Mouse (Mus musculus) T-cell, adult 2 months (primary cell): Measurements from ENCODE around the gene Glb1l.

Experiments used
- DNase-seq: peaks from one replicate; pipeline ENCODE4 v3.0.0; 2022; ENCODE audit warnings: low spot score

Gene Glb1l

DNA sequence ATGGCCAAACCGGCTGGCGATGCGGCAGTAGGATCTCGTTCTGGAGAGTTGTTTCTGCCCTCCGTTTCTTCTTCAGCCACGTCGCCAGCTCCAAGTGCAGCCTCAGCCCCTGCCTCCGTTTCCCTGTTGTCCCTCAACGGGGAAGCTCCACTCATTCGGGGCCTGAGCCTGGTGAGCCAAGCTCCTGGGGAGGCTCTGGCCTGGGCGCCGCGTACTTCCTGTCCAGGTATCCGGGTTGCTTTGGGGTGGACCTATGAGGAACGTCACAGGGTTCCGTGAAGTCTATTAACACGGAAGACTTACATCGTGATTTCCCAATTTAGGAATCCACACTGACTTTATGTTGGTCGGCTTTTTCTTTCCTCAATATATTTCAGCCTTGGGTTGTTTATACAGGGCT, 18.2 kb downstream of the Glb1l start:
- no peak for DNase-seq

DNA sequence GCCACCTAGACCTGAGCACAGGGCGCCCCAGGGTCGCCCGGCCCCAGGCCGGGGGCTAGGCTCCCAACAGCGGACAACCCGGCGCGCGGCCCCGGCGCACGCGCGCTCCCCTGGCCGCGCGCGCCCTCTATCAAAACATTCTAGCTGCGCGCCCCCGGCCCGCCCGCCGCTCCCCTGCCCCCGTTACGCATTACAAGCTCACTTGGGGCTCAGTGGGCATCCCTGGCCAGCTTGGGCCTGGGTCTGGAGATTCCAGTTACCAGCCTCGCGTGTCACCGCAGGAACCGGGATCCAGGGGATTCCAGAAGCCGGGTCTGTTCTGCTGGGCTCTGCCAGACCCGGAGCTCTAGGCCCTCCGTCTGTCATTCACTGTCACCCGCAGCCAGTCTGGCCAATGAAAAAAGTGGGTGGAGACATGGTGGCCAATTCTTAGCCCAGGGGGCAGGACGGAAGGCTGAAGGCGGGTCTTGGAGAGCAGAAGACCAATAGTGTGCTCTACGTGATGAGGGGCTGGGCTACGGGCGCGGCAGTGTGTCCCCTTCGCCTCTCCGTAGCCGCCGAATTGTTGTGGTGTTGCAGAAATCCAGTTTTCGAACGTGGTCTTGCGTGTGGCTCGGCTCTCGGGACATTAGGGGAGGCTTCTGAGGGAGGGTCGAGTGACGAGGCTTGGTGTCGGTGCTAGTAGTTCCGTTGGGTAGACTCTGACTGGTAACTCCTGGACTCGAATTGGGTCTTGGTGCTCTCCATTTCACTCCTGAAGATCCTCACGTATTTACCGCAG, 18.8 kb downstream of the Glb1l start, which contains the start of the genes Ankzf1 and Atg9a:
Gene Ankzf1, plus strand, starts transcription at position 530 of the 781 bp plus-strand sequence.
Gene Atg9a, minus strand, starts transcription at position 575 of the 781 bp plus-strand sequence.
- DNase-seq = peak; percentile 97

- no peak for DNase-seq
These were observed 19.4 kb downstream of the Glb1l start for GRCm38 (mm10) chr1:75191258-75191621.

DNA sequence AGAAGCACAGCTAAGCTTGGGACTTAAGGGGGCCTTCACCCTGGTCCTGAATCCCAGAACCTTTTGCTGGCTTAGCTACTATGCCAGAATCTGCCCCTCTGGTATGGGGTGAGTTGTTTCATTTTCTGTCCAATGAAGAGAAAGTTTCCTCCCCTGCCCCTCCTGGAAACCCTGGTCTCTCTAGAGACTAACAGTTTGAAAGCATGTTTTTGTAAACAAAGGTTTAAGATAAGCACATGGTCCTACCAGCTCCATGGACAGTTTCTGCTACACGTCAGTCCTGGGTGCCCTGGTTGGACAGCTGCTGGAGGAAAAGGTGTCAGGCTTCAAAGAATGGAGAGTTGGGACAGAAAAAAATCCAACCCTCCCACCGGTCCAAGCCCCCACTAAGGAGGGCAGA, 20.0 kb downstream of the Glb1l start:
- DNase-seq = no peak

DNA sequence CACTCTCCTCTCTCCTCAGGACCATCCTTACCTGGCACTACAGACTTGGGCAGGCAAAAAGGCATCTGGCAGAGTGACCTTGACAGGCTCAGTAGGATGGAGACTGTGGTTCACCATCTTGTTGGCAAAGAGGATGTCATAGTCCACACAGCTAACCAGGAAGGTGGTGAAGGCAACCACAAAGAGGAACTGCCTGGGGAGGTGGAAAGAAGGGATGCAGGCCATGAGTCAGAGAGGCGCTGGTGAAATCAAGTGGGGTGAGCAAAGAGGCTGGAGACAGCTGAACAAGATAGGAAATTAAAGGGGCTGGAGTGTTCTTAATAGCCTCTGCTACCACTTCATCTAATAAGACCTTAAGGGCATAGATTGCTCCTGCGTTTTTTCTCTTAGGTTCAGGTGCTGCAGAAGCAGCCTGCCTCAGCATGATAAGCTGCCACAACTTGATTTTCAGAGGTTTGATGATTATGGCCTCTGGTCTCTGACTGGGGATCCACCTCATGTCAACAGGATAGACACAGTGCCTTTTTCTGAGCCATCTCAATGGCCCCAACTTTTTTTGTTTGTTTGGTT, 22.6 kb downstream of the Glb1l start:
- no peak for DNase-seq

- DNase-seq = no peak
These were observed 23.5 kb downstream of the Glb1l start for GRCm38 (mm10) chr1:75187126-75187525.

DNA sequence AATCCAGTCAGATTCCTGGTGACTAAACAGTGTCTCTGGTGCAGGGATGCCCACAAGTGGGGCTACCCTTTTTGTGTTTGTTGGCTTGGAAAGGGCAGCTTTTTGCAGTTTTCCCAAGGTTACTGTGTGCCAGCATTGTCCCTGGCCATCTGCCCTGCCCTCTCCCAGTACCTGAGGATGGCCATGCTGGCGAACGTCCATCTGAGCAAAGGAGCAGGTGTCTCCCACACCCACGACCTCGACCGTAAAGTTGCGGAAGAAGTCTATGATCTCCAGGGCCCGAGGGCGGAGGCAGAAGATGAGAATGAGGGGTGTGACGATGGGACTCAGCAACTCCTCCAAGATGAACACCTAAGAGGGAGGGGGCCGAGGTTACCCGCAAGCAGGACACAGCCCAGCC, 25.1 kb downstream of the Glb1l start:
- DNase-seq = no peak

DNA sequence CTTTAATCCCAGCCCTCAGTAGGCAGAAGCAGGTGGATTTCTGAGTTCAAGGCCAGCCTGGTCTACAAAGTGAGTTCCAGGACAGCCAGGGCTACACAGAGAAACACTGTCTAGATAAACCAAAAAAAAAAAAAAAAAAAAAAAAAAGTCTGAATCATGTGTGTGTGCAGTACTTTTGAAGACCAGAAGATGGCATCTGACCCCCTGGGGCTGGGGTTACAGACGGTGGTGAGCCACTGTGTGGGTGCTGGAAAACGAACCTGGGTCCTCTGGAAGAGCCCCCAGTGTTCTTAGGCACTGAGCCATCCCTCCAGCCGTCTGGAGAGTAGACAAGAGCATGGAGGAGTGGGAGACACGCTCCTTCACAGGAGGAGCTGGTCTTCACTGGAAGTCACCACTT, 28.5 kb downstream of the Glb1l start:
- no peak for DNase-seq

GRCm38 (mm10) chr1:75181377-75181870, 29.2 kb downstream of the Glb1l start:
- no peak for DNase-seq

GRCm38 (mm10) chr1:75180741-75181140, 29.9 kb downstream of the Glb1l start:
- no peak for DNase-seq

DNA sequence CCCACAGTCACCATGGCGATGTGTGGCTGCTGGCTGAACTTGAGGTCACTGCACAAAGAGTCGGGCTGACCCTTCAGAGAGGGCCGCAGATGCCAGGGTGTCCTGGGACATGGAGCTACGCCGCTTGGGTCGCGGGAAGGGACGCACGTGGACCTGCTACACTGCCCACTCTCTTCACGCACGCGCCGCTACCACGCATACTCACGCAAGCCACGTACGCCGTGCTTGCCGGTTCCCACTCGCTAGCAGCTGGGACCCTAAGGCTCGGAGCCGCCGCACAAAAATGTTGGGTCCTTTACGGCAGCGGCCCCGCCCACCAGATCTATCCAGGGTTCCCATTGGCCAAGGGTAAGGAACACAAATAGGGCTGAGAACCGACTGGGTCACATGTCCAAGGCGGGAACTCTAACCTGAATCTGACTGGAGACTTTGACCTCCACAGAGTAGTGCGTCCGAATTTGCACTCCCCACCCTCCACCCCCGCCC, 30.5 kb downstream of the Glb1l start, which contains the start of gene Abcb6:
Gene Abcb6, minus strand, starts transcription at position 288 of the 486 bp plus-strand sequence.
- peak; percentile 81 for DNase-seq

GRCm38 (mm10) chr1:75179334-75180104, 31.1 kb downstream of the Glb1l start:
- DNase-seq = no peak

DNA sequence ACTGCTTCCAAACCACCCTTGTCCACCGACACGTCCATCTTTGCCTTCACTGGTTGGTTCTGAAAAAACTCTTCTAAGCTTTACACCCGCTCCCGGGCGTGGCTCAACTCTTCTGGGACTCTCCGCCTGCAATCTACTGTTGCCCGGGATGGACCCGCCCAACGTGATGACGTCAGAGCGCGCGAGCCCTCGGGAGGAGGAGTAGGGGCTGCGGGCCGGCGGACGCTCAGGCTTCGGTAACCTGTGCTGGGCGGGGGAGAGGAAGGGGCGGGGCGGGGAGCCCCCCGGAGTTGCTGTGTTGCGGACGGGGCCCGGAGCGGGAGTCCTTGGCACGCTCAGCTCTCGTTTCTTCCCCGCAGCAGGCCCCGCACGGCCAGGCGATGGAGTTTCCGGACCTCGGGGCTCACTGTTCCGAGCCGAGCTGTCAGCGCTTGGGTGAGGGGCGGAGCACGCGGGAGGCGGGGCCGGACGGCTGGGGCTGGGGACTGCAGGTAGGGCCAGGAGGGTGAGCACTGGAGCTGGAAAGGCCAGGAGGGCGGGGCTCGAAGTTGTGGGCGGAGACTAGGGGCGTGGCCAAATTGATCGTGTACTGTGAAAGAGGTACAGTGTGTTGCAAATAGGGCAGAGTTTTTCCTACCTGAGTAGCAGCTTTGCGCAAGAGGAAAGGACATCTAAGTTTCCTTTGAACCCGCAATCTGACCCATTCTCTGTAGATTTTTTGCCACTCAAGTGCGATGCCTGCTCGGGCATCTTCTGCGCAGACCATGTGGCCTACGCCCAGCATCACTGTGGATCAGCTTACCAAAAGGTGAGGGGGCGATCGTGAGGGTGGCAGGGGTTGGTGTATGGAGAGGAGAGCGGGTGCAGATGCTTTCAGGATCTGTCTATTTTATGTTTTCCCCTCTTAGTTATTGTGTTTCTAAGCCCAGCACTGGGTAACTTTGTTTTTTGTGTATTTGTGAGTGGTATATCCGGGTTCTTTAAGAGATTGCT, 41.8 kb downstream of the Glb1l start, which contains the start of gene Zfand2b:
Gene Zfand2b, plus strand, starts transcription at position 175 of the 993 bp plus-strand sequence.
- peak; percentile 96 for DNase-seq

GRCm38 (mm10) chr1:75168093-75168471, 42.5 kb downstream of the Glb1l start:
- no peak for DNase-seq

DNA sequence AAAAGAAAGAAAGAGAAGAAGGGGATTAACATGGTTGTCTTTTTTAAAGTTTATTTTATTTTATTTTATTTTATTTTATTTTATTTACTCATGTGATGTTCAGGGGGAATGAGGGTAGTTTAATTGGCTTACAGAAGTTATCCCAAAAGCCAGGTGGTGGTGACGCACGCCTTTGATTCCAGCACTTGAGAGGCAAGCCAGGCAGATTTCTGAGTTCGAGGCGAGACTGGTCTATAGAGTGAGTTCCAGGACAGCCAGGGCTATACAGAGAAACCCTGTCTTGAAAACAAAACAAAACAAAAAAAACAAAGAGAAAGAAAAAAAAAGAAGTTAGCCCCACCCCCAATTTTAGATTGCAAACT, 50.4 kb downstream of the Glb1l start:
- no peak for DNase-seq

DNA sequence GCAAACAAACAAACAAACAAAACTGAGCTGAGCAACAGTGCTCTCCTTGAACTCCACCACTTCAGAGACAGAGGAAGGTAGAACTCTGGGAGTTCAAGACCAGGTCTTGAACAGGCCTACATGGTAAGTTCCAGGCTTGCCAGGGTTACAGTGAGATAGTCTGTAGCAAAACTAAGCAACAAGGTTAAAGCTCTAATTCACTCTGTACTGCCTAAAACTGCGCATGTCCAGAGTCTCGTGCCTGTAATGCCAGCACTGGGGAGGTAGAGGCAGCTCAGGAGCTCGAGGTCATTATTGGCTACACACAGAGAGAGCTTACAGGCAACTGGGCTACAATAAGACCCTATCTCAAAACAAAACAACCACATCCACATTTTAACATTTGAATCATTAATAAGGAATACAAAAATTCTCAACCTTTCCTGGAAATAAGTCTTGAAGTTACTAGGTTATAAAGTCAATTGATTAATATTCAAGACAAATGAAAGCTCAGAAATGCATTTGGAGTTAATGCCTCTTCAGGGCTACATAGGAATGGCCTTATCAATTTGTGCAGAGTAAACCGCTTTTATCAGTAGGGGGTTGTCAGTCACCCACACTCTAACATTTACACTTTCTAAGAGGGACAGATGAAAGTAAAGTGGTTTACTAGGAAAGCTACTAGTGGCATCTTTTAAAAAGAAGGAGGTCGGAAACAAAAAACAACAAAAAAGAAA, 50.9 kb downstream of the Glb1l start:
- DNase-seq = no peak

DNA sequence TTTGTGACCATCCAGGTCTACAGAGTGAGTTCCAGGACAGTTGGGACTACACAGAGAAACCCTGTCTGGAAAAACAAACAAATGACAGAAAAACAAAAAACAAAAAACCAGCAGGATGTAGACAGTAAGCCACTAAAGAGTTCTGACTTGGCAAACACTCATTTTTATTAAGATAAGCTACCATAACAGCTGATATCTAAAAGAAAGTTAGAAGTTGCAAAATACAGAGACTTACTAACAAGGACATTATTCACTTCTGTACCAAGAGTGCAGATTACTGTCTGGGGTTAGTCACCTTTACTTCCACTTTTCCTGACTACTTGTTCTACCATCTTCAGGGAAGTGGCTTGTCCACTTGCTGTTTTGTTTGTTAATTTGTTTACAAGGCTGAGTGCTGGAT, 51.6 kb downstream of the Glb1l start:
- DNase-seq = no peak

DNA sequence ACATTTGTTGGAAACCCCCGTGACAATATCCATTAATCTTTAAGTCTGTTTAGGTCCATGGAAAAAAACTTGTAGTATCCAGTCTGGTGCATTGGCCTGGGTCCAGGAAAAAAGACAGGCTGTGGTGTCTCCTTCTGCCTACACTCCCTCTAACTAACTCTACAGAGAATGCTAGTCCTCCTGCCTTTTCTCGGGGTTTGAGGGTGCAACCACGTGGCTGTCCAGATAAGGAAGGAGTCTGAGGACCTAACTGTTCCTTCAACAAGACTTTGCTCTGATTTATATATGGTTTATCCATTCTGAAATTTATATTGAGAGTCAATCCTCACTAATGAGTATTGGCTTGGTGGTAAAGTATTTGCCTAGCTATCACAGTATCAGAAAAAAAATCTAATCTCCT, 54.8 kb downstream of the Glb1l start:
- no peak for DNase-seq

- no peak for DNase-seq
These were observed 61.9 kb downstream of the Glb1l start for GRCm38 (mm10) chr1:75148727-75149126.
